Mouse (Mus musculus) embryo, embryonic 10.5 days (tissue): ENCODE data around the gene Sun2.
A peak's percentile ranks its signal among the peaks of the same experiment; 100 is the strongest.

Experiments
- DNase-seq: peaks from one replicate; pipeline ENCODE4 v3.0.0-alpha.2; 2015; ENCODE audit warnings: low spot score

The Sun2 gene

GRCm38 (mm10) chr15:79755977-79756625 lies 13.8 kb upstream of the Sun2 start:
- DNase-seq, result no peak

- DNase-seq, result no peak
Measured at GRCm38 (mm10) chr15:79755176-79755575, 12.8 kb upstream of the Sun2 start.

- DNase-seq, result no peak
Measured at GRCm38 (mm10) chr15:79753873-79754272, 11.5 kb upstream of the Sun2 start.

GRCm38 (mm10) chr15:79753420-79753752 lies 11.1 kb upstream of the Sun2 start:
- no peak for DNase-seq

- peak; percentile 76 for DNase-seq
Measured at GRCm38 (mm10) chr15:79752742-79753419, 10.5 kb upstream of the Sun2 start.

GRCm38 (mm10) chr15:79751772-79752171 lies 9.4 kb upstream of the Sun2 start:
- DNase-seq, result no peak

GRCm38 (mm10) chr15:79750266-79750665 lies 7.9 kb upstream of the Sun2 start:
- DNase-seq, result no peak

GRCm38 (mm10) chr15:79749162-79749561 lies 6.8 kb upstream of the Sun2 start:
- no peak for DNase-seq

- DNase-seq, result peak; percentile 60
Measured at GRCm38 (mm10) chr15:79747998-79748397, 5.7 kb upstream of the Sun2 start.

- no peak for DNase-seq
Measured at GRCm38 (mm10) chr15:79745883-79746282, 3.5 kb upstream of the Sun2 start.

- DNase-seq, result no peak
Measured at GRCm38 (mm10) chr15:79745312-79745711, 3.0 kb upstream of the Sun2 start.

- DNase-seq, result no peak
Measured at GRCm38 (mm10) chr15:79744742-79745141, 2.4 kb upstream of the Sun2 start.

GRCm38 (mm10) chr15:79744001-79744400 lies 1.7 kb upstream of the Sun2 start:
- no peak for DNase-seq

- no peak for DNase-seq
Measured at GRCm38 (mm10) chr15:79742706-79743023, 329 bp upstream of the Sun2 start.

GRCm38 (mm10) chr15:79741173-79741858 lies 1.0 kb downstream of the Sun2 start:
- DNase-seq, result peak; percentile 30

- no peak for DNase-seq
Measured at GRCm38 (mm10) chr15:79740739-79741138, 1.6 kb downstream of the Sun2 start.

- DNase-seq, result no peak
Measured at GRCm38 (mm10) chr15:79734311-79734710, 8.0 kb downstream of the Sun2 start.

- DNase-seq, result no peak
Measured at GRCm38 (mm10) chr15:79733640-79734039, 8.7 kb downstream of the Sun2 start.

- no peak for DNase-seq
Measured at GRCm38 (mm10) chr15:79733192-79733591, 9.1 kb downstream of the Sun2 start.

- no peak for DNase-seq
Measured at GRCm38 (mm10) chr15:79731554-79731953, 10.8 kb downstream of the Sun2 start.

- DNase-seq, result no peak
Measured at GRCm38 (mm10) chr15:79728731-79729388, 13.5 kb downstream of the Sun2 start.

- DNase-seq, result no peak
Measured at GRCm38 (mm10) chr15:79728311-79728710, 14.0 kb downstream of the Sun2 start.

- DNase-seq, result no peak
Measured at GRCm38 (mm10) chr15:79727840-79728239, 14.5 kb downstream of the Sun2 start.
